Mouse (Mus musculus) C2C12 (cell line): Measurements from ENCODE around the gene Ube2m. TPM values are rescaled to one million over a fixed set of nuclear protein-coding genes. Genes with fewer than 3 reads are reported as not detected.
A peak's percentile ranks its signal among the peaks of the same experiment; 100 is the strongest.

ENCODE experiments used
- H3K27me3 ChIP-seq: one replicate; pipeline ENCODE4 v1.6.1; 2011; ENCODE audit not compliant: control insufficient read depth, insufficient read depth, insufficient read length
- H3K36me3 ChIP-seq: one replicate; pipeline ENCODE4 v1.6.1; 2011; ENCODE audit not compliant: control insufficient read depth, insufficient read depth
- H3K4me3 ChIP-seq: one replicate; pipeline ENCODE4 v1.5.1; 2011; ENCODE audit warnings: mild to moderate bottlenecking, control low read depth; ENCODE audit not compliant: poor library complexity, insufficient read depth, severe bottlenecking
- H3K79me2 ChIP-seq: one replicate; pipeline ENCODE4 v1.6.1; 2011; ENCODE audit not compliant: control insufficient read depth, insufficient read depth
- H3K79me3 ChIP-seq: one replicate; pipeline ENCODE4 v1.6.1; 2011; ENCODE audit warnings: low read depth, control low read depth
- H3ac ChIP-seq: one replicate; pipeline ENCODE3; 2011; ENCODE audit warnings: low read depth; ENCODE audit not compliant: control insufficient read depth, insufficient read length
- CEBPB ChIP-seq: IDR thresholded peaks from one replicate; pipeline ENCODE4 v1.6.1; 2011; ENCODE audit warnings: low read depth, mild to moderate bottlenecking, control low read depth, moderate library complexity
- CTCF ChIP-seq: IDR thresholded peaks from one replicate; pipeline ENCODE4 v1.5.1; 2011; ENCODE audit not compliant: control insufficient read depth, insufficient read depth, insufficient read length
- FOSL1 ChIP-seq: IDR thresholded peaks from one replicate; pipeline ENCODE4 v1.8.0; 2011; ENCODE audit warnings: mild to moderate bottlenecking, low read length; ENCODE audit not compliant: poor library complexity, insufficient read depth, severe bottlenecking
- MAX ChIP-seq: IDR thresholded peaks from one replicate; pipeline ENCODE4 v1.6.1; 2011; ENCODE audit warnings: mild to moderate bottlenecking, control low read depth
- MYOD1 ChIP-seq: IDR thresholded peaks from one replicate; pipeline ENCODE4 v1.6.1; 2011; ENCODE audit warnings: low read depth; ENCODE audit not compliant: control insufficient read depth, insufficient read length
- MYOG ChIP-seq: IDR thresholded peaks from one replicate; pipeline ENCODE4 v1.6.1; 2011; ENCODE audit not compliant: control insufficient read depth, insufficient read length; ENCODE audit errors: extremely low read depth
- USF1 ChIP-seq: IDR thresholded peaks from one replicate; pipeline ENCODE4 v1.6.1; 2011; ENCODE audit warnings: low read depth, mild to moderate bottlenecking, control low read depth, moderate library complexity
- polyA plus RNA-seq: library from polyadenylated mRNA; unstranded; fragments of >200 nt; fragmentation: generic; extraction: Trizol; gene quantifications from one replicate; pipeline ENCODE4 v1.2.1, GENCODE M21; 2012; ENCODE audit warnings: missing spikeins

Gene Ube2m
- polyA plus RNA-seq, 1 experiment: 239 TPM

- Histone ChIP-seq H3K79me2 (peaks cover 45% of the 10 kb centered on the region), H3K79me3 (peaks cover 34% of the 10 kb centered on the region), H3K27me3 (no peaks in the 10 kb centered on the region), H3K36me3 (peaks cover 41% of the 10 kb centered on the region), H3ac (peak overlapping the region; percentile 88), H3K4me3 (peak overlapping the region; percentile 80)
- TF ChIP-seq CTCF (peak; percentile 45), MAX (peak; percentile 35), CEBPB (no peak)
These were observed 13.9 kb downstream of the Ube2m start for GRCm38 (mm10) chr7:13023928-13024731.

DNA sequence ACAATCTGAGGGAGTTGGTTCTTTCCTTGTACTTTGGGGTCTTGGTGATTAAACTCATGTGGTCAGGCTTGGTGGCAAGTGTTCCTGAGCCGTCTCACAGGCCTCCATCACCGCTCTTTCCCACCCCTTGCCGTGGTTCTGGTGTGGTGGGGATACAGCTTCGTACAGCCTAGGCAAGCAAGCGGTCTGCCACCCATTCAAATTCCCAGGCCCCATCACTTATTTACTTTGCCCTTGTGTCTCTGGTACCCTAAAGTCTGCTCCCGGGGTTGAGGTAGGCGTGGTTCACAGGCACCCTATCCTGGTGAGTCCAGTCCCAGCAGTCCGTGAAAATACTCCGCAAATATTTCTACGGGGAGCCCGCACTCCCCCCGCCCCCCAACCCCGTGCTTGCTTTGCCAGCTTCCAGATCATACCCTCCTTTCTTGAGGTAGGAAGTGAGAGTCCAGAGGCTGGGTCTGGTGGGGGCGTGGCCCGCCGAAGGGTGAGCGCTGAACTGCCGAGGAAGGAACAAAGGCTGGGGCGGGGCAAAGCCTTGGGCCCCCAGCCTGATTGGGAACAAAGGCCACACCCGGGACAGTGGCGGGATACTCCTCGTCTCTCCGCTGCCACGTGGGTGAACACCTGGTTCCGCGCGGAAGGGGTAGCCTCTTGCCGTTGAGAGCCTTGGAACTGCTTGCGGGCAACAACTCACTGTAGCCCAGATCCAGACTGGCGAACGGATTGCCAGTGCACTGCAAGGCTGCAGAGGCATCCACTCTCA is 15.1 kb downstream of the Ube2m start:
- H3K27me3 ChIP-seq: peaks cover 3% of the 10 kb centered on the region
- H3ac ChIP-seq: peak overlapping the region; percentile 41
- TF ChIP-seq MAX: peak; percentile 93
- TF ChIP-seq CTCF: no peak
- no peak for TF ChIP-seq MYOG
- TF ChIP-seq FOSL1: no peak
- TF ChIP-seq USF1: peak; percentile 5
- no peak for TF ChIP-seq CEBPB
- TF ChIP-seq MYOD1: peak; percentile 17
- peaks cover 30% of the 10 kb centered on the region for H3K79me3 ChIP-seq
- peaks cover 35% of the 10 kb centered on the region for H3K79me2 ChIP-seq
- H3K36me3 ChIP-seq: peaks cover 29% of the 10 kb centered on the region
- H3K4me3 ChIP-seq: no peak overlapping the region

GRCm38 (mm10) chr7:13015217-13015616 is 22.9 kb downstream of the Ube2m start:
- Histone ChIP-seq H3K27me3 (peaks cover 9% of the 10 kb centered on the region), H3ac (no peak overlapping the region), H3K79me2 (no peaks in the 10 kb centered on the region), H3K4me3 (no peak overlapping the region), H3K79me3 (no peaks in the 10 kb centered on the region), H3K36me3 (no peaks in the 10 kb centered on the region)
- TF ChIP-seq CEBPB (no peak), USF1 (no peak), CTCF (no peak), MYOG (no peak), MYOD1 (no peak), FOSL1 (no peak), MAX (no peak)

- no peak overlapping the region for H3K4me3 ChIP-seq
- TF ChIP-seq CEBPB: no peak
- TF ChIP-seq FOSL1: no peak
- TF ChIP-seq USF1: no peak
- no peak for TF ChIP-seq MAX
- no peak for TF ChIP-seq CTCF
- TF ChIP-seq MYOD1: no peak
- TF ChIP-seq MYOG: no peak
- no peaks in the 10 kb centered on the region for H3K36me3 ChIP-seq
- H3K79me2 ChIP-seq: no peaks in the 10 kb centered on the region
- H3ac ChIP-seq: no peak overlapping the region
- H3K27me3 ChIP-seq: peaks cover 9% of the 10 kb centered on the region
- H3K79me3 ChIP-seq: no peaks in the 10 kb centered on the region
These were observed 23.7 kb downstream of the Ube2m start for GRCm38 (mm10) chr7:13014275-13014839.

- Histone ChIP-seq H3K79me2 (peaks cover 4% of the 10 kb centered on the region), H3K36me3 (no peaks in the 10 kb centered on the region), H3K27me3 (peaks cover 9% of the 10 kb centered on the region), H3K4me3 (no peak overlapping the region), H3ac (no peak overlapping the region), H3K79me3 (no peaks in the 10 kb centered on the region)
- no peak for TF ChIP-seq MAX
- no peak for TF ChIP-seq MYOD1
- TF ChIP-seq MYOG: no peak
- no peak for TF ChIP-seq CEBPB
- TF ChIP-seq USF1: no peak
- no peak for TF ChIP-seq CTCF
- TF ChIP-seq FOSL1: no peak
These were observed 24.4 kb downstream of the Ube2m start for GRCm38 (mm10) chr7:13013671-13014070.
